Mouse (Mus musculus): ENCODE measurements around the gene Tsga10. TPM values are rescaled to one million over a fixed set of nuclear protein-coding genes. Genes with fewer than 3 reads are reported as not detected.
"Not testable (repeated sequence)": the region's sequence is repeated elsewhere in the genome, so short reads cannot be mapped to it uniquely, and the experiment has no call there.

Tsga10 gene
- total RNA-seq, 2 experiments from 2014 or later, result 16.0 to 20.2 TPM

DNA sequence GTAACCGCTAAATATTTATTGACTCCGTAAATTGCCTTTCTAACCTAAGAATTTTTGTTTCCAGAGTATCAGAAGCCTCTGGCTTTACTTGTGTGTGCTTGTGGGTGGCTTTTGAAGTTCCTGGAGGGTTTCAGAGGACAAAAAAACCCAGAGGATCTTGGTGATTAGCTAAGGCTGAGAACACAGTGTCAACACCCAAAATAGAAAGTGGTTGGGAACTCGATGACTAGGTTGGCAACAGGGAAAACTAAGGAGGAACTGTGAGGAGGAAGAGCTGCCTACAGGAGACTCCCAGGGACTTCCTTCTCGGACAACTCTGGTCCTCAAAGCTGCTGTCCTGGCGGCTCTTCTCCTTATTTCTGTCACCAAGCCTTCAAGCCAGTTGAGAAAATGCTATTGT lies 145.1 kb downstream of the Tsga10 start:
- DNase-seq (ENCODE audit: low spot score in 2 of 2), result no peak

DNA sequence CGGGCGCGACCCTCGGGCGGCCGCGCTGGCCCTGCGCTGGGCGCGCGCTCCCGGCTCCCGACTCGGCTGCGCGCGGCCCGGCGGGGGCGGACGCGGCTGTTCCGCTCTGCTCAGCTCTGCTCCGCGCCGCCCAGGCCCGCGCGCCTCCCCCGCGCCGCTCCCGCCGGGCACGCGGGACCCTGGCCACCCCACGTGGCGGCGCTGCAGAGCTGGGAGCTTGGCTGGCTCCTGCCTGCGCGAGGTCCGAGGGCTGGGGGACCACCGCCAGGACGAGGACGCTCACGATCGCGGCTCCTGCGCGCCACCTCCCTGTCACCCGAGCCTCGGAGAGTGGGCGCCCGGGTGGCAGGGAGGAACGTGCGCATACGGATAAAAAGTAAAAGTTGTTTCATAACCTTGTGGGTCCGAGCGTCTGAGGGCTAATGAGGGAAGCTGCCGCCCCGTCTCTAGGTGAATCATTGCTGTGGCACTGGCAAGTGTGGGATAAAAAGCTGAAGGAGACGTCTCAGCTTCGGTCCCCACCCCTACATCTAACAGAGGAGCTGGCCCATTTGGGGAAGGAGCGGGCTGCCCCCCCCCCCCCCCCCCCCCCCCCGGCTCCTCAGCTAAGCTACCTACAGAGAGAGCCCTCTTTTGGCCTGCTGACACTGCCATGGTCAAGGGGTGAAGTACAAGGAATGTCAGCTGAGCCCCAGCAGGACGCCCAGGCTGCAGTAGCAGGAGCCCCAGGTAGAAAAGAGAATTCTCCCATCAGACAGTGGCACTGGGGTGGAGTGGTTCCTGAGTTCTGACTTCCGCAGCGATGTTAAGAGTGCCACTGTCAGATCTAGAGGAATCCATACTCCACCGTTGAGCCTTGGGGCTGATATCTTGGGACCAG lies 146.2 kb downstream of the Tsga10 start, which contains the start of gene 2010300C02Rik:
Gene 2010300C02Rik, minus strand, starts transcription at position 325 of the 880 bp plus-strand sequence.
- peak; percentile 74 to 76 for DNase-seq (ENCODE audit: low spot score in 2 of 2)

DNA sequence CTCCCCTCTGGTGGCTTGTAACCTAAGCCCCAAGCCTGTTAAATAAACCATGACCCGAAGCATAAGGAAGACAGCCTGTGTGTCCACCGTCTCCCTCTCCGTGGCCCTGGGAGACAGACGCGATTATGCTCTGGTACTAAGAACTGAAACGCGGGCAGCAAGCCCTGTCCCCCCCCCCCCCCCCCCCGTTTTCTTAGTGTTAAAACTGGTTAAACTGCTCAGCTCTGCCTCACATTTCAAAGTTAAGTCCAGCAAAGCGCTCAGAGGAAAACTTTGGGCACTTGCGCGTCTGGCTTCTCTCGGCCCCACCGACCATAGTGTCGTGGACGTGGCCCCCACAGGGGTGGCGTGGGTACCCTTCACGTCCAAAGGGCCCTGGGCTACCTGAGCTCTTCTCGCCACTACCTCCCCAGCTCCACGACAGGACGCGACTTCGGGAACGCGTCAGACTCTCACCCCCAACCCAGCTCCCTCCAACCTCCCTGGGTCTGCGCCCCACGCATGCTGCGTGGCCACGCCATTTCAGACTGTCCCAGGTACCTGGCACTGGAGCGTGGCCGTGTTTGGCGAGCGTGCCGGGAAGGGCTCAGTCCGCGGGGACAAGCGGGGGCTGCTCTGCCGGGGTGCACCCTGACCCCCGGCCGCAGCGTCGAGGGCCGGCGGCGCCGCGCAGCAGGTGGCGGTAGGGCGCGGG lies 147.1 kb downstream of the Tsga10 start:
- DNase-seq (ENCODE audit: low spot score in 2 of 2), result no peak

- DNase-seq (ENCODE audit: low spot score in 2 of 2), result no peak
These were observed 147.7 kb downstream of the Tsga10 start for GRCm38 (mm10) chr1:37718516-37718915.

GRCm38 (mm10) chr1:37717415-37718195 lies 148.6 kb downstream of the Tsga10 start:
- DNase-seq (ENCODE audit: low spot score in 2 of 2), result no peak

GRCm38 (mm10) chr1:37712357-37712737 lies 153.9 kb downstream of the Tsga10 start:
- DNase-seq (ENCODE audit: low spot score in 2 of 2), result not testable (repeated sequence)

DNA sequence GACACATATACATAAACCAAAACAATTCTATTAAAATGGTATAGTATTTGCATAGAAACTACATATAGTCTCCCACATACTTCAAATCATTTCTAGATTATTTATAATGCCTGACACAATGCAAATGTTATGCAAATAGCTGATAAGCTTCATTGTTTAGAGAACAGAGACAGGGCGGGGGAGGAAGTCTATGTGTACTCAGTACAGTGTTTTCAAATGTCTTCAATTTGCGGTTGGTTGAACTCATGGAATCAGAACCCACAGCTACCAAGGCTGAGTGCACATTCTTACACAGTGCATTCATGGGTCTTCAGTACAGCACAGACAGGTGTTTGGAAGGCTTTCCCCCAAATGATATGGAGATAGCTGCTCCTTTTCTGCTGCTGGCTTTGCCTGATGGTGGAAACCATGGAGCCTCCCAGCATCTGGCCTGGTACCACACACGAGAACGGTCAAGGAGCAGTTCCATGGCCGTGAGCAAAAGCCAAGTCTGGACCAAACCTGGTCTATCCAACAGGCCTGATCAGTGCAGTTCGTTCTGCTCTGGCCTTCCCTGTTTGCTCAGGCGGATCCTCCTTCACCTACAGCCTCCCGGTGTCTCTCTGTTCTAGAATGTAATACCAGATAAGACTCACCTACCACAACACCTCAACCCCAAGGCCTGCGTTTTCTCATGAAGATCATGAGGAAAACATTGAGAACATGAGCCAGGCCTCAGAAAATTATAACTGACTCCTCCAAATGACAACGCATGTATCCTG lies 154.5 kb downstream of the Tsga10 start:
- DNase-seq (ENCODE audit: low spot score in 2 of 2), result peak in 1 of 2 experiments; percentile 1

- DNase-seq (ENCODE audit: low spot score in 2 of 2), result no peak
These were observed 155.1 kb downstream of the Tsga10 start for GRCm38 (mm10) chr1:37711082-37711481.

- no peak for DNase-seq (ENCODE audit: low spot score in 2 of 2)
These were observed 156.5 kb downstream of the Tsga10 start for GRCm38 (mm10) chr1:37709736-37710135.

DNA sequence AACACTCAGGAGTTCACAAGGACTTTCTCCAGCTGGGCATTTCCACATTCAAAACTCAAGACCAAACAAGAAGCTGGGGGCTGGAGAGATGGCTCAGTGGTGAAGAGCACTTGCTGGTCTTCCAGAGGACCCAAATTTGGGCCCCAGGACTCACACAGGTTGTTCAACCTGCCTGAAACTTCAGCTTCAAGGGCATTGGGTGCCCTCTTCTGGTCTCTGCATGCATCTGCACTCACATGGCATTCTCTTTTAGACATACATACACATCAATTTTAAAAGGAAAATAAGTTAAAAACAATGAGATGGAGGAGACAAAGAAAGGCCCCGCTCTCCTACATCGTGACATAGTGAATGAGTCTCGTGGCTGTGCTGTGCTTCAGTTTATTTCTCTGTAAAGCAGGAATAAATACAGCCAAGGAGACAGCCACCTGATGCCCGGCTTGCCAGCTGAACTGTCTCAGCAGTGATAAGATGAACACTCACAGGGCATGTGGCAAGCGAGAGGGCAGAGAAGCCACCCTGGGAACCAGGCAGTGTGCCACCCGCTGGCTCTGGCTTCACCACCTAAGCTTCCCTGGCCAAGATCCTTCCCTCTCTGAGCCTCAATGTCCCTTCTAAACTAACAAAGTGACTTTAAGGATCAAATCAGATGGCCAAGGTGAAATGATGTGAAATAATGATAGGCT lies 157.8 kb downstream of the Tsga10 start:
- DNase-seq (ENCODE audit: low spot score in 2 of 2), result no peak

Other genes with a start within 250 kb of the Tsga10 start
- 100 to 1,000 TPM; 260 to 286 TPM for gene 2010300C02Rik, start 146.3 kb downstream of the Tsga10 start, total RNA-seq (2021)
- gene Lipt1, start 5.3 kb upstream of the Tsga10 start, total RNA-seq (2021), result 1 to 10 TPM; 4.8 to 7.2 TPM
- gene Mitd1, start 24.0 kb upstream of the Tsga10 start, total RNA-seq (2021), result 10 to 100 TPM in 1 of 2 experiments, 1 to 10 TPM in 1; 9.7 to 14.2 TPM
- 100 to 1,000 TPM; 141 to 142 TPM for gene Mrpl30, start 24.0 kb upstream of the Tsga10 start, total RNA-seq (2021)
- gene Lyg2, start 50.1 kb upstream of the Tsga10 start, total RNA-seq (2021), result not detected
- not detected for gene Lyg1, start 91.3 kb upstream of the Tsga10 start, total RNA-seq (2021)
- 10 to 100 TPM; 57.9 to 64.9 TPM for gene Txndc9, start 131.5 kb upstream of the Tsga10 start, total RNA-seq (2021)
- gene Eif5b, start 131.6 kb upstream of the Tsga10 start, total RNA-seq (2021), result 10 to 100 TPM; 36.6 to 39.9 TPM